Comparison of ENCODE assay signal across 29 mouse cellular contexts in genomic region chr2:32855790-32856465, GRCm38 (mm10). TPM values are rescaled to one million over a fixed set of nuclear protein-coding genes. Genes with fewer than 3 reads are reported as not detected.
DNase-seq lines count a peak whose midpoint lies in the region; ATAC-seq and TF ChIP-seq lines count a peak whose summit lies in the region.
"Had no signal": no experiment of that assay in that cellular context is flagged by ENCODE, and none has a peak within 500 bp of the region (broad histone marks: within the 10 kb centered on the region; RNA-seq: fewer than 3 reads in every experiment).

No protein-coding gene starts in this region.

- no peak for TF ChIP-seq POLR2A in cerebellum, adult 2 months (IDR thresholded peaks at IDR 0.05; ENCODE audit: borderline replicate concordance, insufficient read depth, low read length)

- TF ChIP-seq EP300 in lung, postnatal 0 days (IDR thresholded peaks at IDR 0.05), result no peak

- no peaks in the 10 kb centered on the region for H3K27me3 ChIP-seq in cerebellum, adult 2 months (ENCODE audit: control insufficient read depth, insufficient read depth, low read length)
- H3K27me3 ChIP-seq in heart, embryonic 11.5 days (ENCODE audit: control insufficient read depth, insufficient read depth, low read length), result peaks cover 16% of the 10 kb centered on the region
- no peaks in the 10 kb centered on the region for H3K27me3 ChIP-seq in lung, postnatal 0 days (replicated peaks; ENCODE audit: insufficient read depth, low read length)
- peaks cover 24% of the 10 kb centered on the region for H3K27me3 ChIP-seq in embryonic facial prominence, embryonic 10.5 days (replicated peaks; ENCODE audit: low read depth, poor library complexity, severe bottlenecking)

- H3K36me3 ChIP-seq in heart, embryonic 11.5 days (ENCODE audit: control insufficient read depth, insufficient read depth, low read length), result no peaks in the 10 kb centered on the region
- no peaks in the 10 kb centered on the region for H3K36me3 ChIP-seq in lung, postnatal 0 days (ENCODE audit: insufficient read depth, low read length)
- no peaks in the 10 kb centered on the region for H3K36me3 ChIP-seq in embryonic facial prominence, embryonic 10.5 days (replicated peaks)
- H3K36me3 ChIP-seq: heart, embryonic 12.5 days; intestine, embryonic 15.5 days; liver, embryonic 12.5 days; midbrain, embryonic 12.5 days had no signal

- 70% methylated on average over 5 of the region's 5 CpGs for WGBS in cerebellum, adult 2 months
- 52% methylated on average over 5 of the region's 5 CpGs for WGBS in heart, embryonic 11.5 days (ENCODE audit: insufficient replicate concordance)
- WGBS in lung, postnatal 0 days, result 48% methylated on average over 5 of the region's 5 CpGs
- 55% methylated on average over 5 of the region's 5 CpGs for WGBS in embryonic facial prominence, embryonic 10.5 days

- no peak overlapping the region for H3K4me2 ChIP-seq in heart, embryonic 11.5 days
- H3K4me2 ChIP-seq in lung, postnatal 0 days (replicated peaks; ENCODE audit: low read depth, low read length), result no peak overlapping the region
- H3K4me2 ChIP-seq: heart, embryonic 12.5 days; intestine, embryonic 15.5 days; liver, embryonic 12.5 days; midbrain, embryonic 12.5 days had no signal

- no peaks in the 10 kb centered on the region for H3K9me3 ChIP-seq in heart, embryonic 11.5 days (replicated peaks; ENCODE audit: control insufficient read depth, low read length)
- H3K9me3 ChIP-seq in lung, postnatal 0 days (ENCODE audit: low read length), result no peaks in the 10 kb centered on the region
- H3K9me3 ChIP-seq in embryonic facial prominence, embryonic 10.5 days, result no peaks in the 10 kb centered on the region
- H3K9me3 ChIP-seq: heart, embryonic 12.5 days; intestine, embryonic 15.5 days; liver, embryonic 12.5 days; midbrain, embryonic 12.5 days had no signal

- no peak overlapping the region for H3K27ac ChIP-seq in cerebellum, adult 2 months (ENCODE audit: insufficient read depth, low read length)
- no peak overlapping the region for H3K27ac ChIP-seq in heart, embryonic 11.5 days (ENCODE audit: low read depth, low read length)
- no peak overlapping the region for H3K27ac ChIP-seq in lung, postnatal 0 days (ENCODE audit: low read length)
- 0 out of 2 replicates have a peak overlapping the region, but pooled peaks have one; percentile 36 for H3K27ac ChIP-seq in embryonic facial prominence, embryonic 10.5 days (replicated peaks)
- H3K27ac ChIP-seq: hindbrain, postnatal 0 days; intestine, embryonic 15.5 days; layer of hippocampus, adult 2 months; liver, embryonic 12.5 days; midbrain, embryonic 12.5 days; stomach, postnatal 0 days had no signal

- no peak for TF ChIP-seq CTCF in cerebellum, adult 2 months (IDR thresholded peaks at IDR 0.05; ENCODE audit: borderline replicate concordance, insufficient read depth, low read depth, low read length)
- TF ChIP-seq CTCF in lung, postnatal 0 days (IDR thresholded peaks at IDR 0.05), result no peak

- 0 out of 2 replicates have a peak overlapping the region, but pooled peaks have one; percentile 28 for H3K9ac ChIP-seq in heart, embryonic 11.5 days (ENCODE audit: low read depth, low read length)
- H3K9ac ChIP-seq in lung, postnatal 0 days (replicated peaks; ENCODE audit: low read depth), result no peak overlapping the region
- H3K9ac ChIP-seq: heart, embryonic 12.5 days; intestine, embryonic 15.5 days; liver, embryonic 12.5 days; liver, postnatal 0 days; midbrain, embryonic 12.5 days had no signal

- peak; percentile 30 for DNase-seq in cerebellum, adult 9-11 months
- no peak for DNase-seq in cerebellum, adult 2 months
- no peak for DNase-seq in heart, adult 18-20 months
- peak; percentile 7 for DNase-seq in lung, postnatal 0 days (ENCODE audit: low spot score)
- DNase-seq in lung, postnatal 25 days (ENCODE audit: low spot score), result no peak
- no peak for DNase-seq in embryonic facial prominence, embryonic 10.5 days (ENCODE audit: low spot score)
- DNase-seq in c-Kit-positive CD71-positive TER-119-positive erythroid progenitor cells, embryonic 14.5 days (ENCODE audit: low spot score), result no peak
- DNase-seq: adrenal gland, postnatal 10 days; cerebellum, adult 18-20 months; heart, postnatal 4 days; kidney, adult 2 months; kidney, postnatal 36 days; left cerebral cortex, postnatal 4 days; liver, postnatal 0 days; lung, postnatal 14 days; right cerebral cortex, postnatal 4 days; thymus, adult 18-20 months; thymus, postnatal 25 days had no signal

- H3K4me1 ChIP-seq in cerebellum, adult 2 months (ENCODE audit: control insufficient read depth, insufficient read depth, low read length), result 0 out of 2 replicates have a peak, but pooled peaks cover 3% of the 10 kb centered on the region
- H3K4me1 ChIP-seq in heart, embryonic 11.5 days (ENCODE audit: control insufficient read depth, insufficient read depth, low read length), result no peaks in the 10 kb centered on the region
- no peaks in the 10 kb centered on the region for H3K4me1 ChIP-seq in lung, postnatal 0 days (ENCODE audit: insufficient read depth, low read depth, low read length)
- peaks cover 22% of the 10 kb centered on the region for H3K4me1 ChIP-seq in embryonic facial prominence, embryonic 10.5 days
- H3K4me1 ChIP-seq: intestine, embryonic 15.5 days; liver, embryonic 12.5 days had no signal

- ATAC-seq in heart, embryonic 11.5 days (replicated peaks; ENCODE audit: insufficient number of reproducible peaks, low FRiP score, low TSS enrichment), result no peak
- ATAC-seq in lung, postnatal 0 days, result no peak
- ATAC-seq: forebrain, embryonic 16.5 days; hindbrain, postnatal 0 days; intestine, embryonic 15.5 days; liver, embryonic 12.5 days; liver, postnatal 0 days; Patski had no signal

- H3K4me3 ChIP-seq in cerebellum, adult 2 months (replicated peaks; ENCODE audit: insufficient read depth, low read depth, low read length), result no peak overlapping the region
- no peak overlapping the region for H3K4me3 ChIP-seq in heart, embryonic 11.5 days (ENCODE audit: low read depth, low read length)
- no peak overlapping the region for H3K4me3 ChIP-seq in lung, postnatal 0 days (ENCODE audit: low read depth, low read length)
- no peak overlapping the region for H3K4me3 ChIP-seq in embryonic facial prominence, embryonic 10.5 days
- H3K4me3 ChIP-seq: erythroblast, embryonic 14.5 days; heart, embryonic 12.5 days; intestine, embryonic 15.5 days; layer of hippocampus, adult 2 months; liver, embryonic 12.5 days; midbrain, embryonic 12.5 days had no signal

RNA-seq across cellular contexts. Expression of gene Stxbp1, which starts 8.9 kb away (rescaled TPM):
- polyA plus RNA-seq in cerebellum, adult 2 months (2012; rRNA removed), result 889 and 932 TPM in 2 replicates
- 20.6 and 26.1 TPM in 2 replicates for polyA plus RNA-seq in heart, embryonic 11.5 days (2014; fragmentation: Nextera tagmentation; extraction: Ambion mirVana)
- total RNA-seq in heart, adult 18-20 months (2021), result 10 to 100 TPM; 12.2 to 13.0 TPM
- 22.2 and 22.4 TPM in 2 replicates for polyA plus RNA-seq in lung, postnatal 0 days (2015; fragmentation: Nextera tagmentation; extraction: Ambion mirVana)
- polyA plus RNA-seq in embryonic facial prominence, embryonic 10.5 days (2016; fragmentation: Nextera tagmentation; extraction: Ambion mirVana), result 24.4 and 25.1 TPM in 2 replicates

RNA-seq across cellular contexts. Expression of gene Fam129b, which starts 20.0 kb away (rescaled TPM):
- 23.9 and 24.5 TPM in 2 replicates for polyA plus RNA-seq in cerebellum, adult 2 months (2012; rRNA removed)
- polyA plus RNA-seq in heart, embryonic 11.5 days (2014; fragmentation: Nextera tagmentation; extraction: Ambion mirVana), result 21.5 and 24.2 TPM in 2 replicates
- 10 to 100 TPM; 20.4 to 25.0 TPM for total RNA-seq in heart, adult 18-20 months (2021)
- 121 and 150 TPM in 2 replicates for polyA plus RNA-seq in lung, postnatal 0 days (2015; fragmentation: Nextera tagmentation; extraction: Ambion mirVana)
- polyA plus RNA-seq in embryonic facial prominence, embryonic 10.5 days (2016; fragmentation: Nextera tagmentation; extraction: Ambion mirVana), result 43.9 and 46.4 TPM in 2 replicates

Comparison
In these comparisons a context has a peak if more than half of its experiments do, and no peak if none do; other contexts are left out.
1. DNase-seq: peak in cerebellum, adult 9-11 months (single experiment) and lung, postnatal 0 days (single experiment); none in cerebellum, adult 2 months (0 of 2), heart, adult 18-20 months (0 of 2), lung, postnatal 25 days (single experiment), embryonic facial prominence, embryonic 10.5 days (single experiment) and c-Kit-positive CD71-positive TER-119-positive erythroid progenitor cells, embryonic 14.5 days (single experiment).
2. RNA of gene Stxbp1, which starts 8.9 kb away (polyA plus RNA-seq): 889 to 932 TPM in cerebellum, adult 2 months; 24.4 to 25.1 TPM in embryonic facial prominence, embryonic 10.5 days, 22.2 to 22.4 TPM in lung, postnatal 0 days and 20.6 to 26.1 TPM in heart, embryonic 11.5 days; every median in the first group is over 10 times any median in the second.